Mouse (Mus musculus): ENCODE measurements around the gene Agap1. TPM values are rescaled to one million over a fixed set of nuclear protein-coding genes. Genes with fewer than 3 reads are reported as not detected.

The Agap1 gene
- polyA plus RNA-seq, 1 experiment, result 4.3 TPM

GRCm38 (mm10) chr1:89938884-89939595 lies 484.4 kb downstream of the Agap1 start:
- 43% methylated on average over 16 of the region's 16 CpGs for WGBS
- TF ChIP-seq CTCF (IDR thresholded peaks at IDR 0.05; ENCODE audit: borderline replicate concordance, control insufficient read depth, extremely low read depth, insufficient read depth, low read length, poor library complexity), result no peak
- no peak for TF ChIP-seq POLR2A (IDR thresholded peaks at IDR 0.05; ENCODE audit: control insufficient read depth, extremely low read depth, insufficient read depth, low read length, poor library complexity)
- H3K4me3 ChIP-seq (ENCODE audit: control insufficient read depth, insufficient read depth, low read length), result no peak overlapping the region
- no peaks in the 10 kb centered on the region for H3K36me3 ChIP-seq (ENCODE audit: control insufficient read depth, insufficient read depth, low read length)
- no peaks in the 10 kb centered on the region for H3K4me1 ChIP-seq (replicated peaks; ENCODE audit: control insufficient read depth, insufficient read depth, low read length)
- H3K27me3 ChIP-seq (ENCODE audit: control insufficient read depth, insufficient read depth, low read length), result peaks cover 12% of the 10 kb centered on the region
- no peak overlapping the region for H3K27ac ChIP-seq (ENCODE audit: control insufficient read depth, insufficient read depth, low read length)
- no peak for DNase-seq

DNA sequence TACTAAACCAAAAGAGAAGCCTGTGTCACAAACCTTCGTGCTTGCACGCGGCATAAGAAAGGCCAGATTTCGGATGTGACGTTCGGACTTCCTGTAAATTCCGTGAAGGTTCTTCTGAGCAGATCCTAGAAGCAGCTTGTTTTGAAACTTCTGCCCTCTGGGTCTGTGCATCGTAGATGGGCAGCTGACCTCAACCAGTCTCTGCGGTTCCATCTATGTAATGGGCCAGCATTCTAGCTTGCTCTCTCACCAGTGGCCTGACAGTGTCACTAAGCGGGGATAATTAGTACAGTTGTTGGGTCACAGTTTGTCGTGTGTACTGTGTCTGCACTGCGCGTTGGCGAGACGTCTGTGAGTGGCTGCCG lies 485.0 kb downstream of the Agap1 start:
- peaks cover 12% of the 10 kb centered on the region for H3K27me3 ChIP-seq (ENCODE audit: control insufficient read depth, insufficient read depth, low read length)
- no peak for DNase-seq
- no peak overlapping the region for H3K27ac ChIP-seq (ENCODE audit: control insufficient read depth, insufficient read depth, low read length)
- no peaks in the 10 kb centered on the region for H3K36me3 ChIP-seq (ENCODE audit: control insufficient read depth, insufficient read depth, low read length)
- WGBS, result 13% methylated on average over 16 of the region's 16 CpGs
- TF ChIP-seq CTCF (IDR thresholded peaks at IDR 0.05; ENCODE audit: borderline replicate concordance, control insufficient read depth, extremely low read depth, insufficient read depth, low read length, poor library complexity), result no peak
- TF ChIP-seq POLR2A (IDR thresholded peaks at IDR 0.05; ENCODE audit: control insufficient read depth, extremely low read depth, insufficient read depth, low read length, poor library complexity), result no peak
- no peak overlapping the region for H3K4me3 ChIP-seq (ENCODE audit: control insufficient read depth, insufficient read depth, low read length)
- no peaks in the 10 kb centered on the region for H3K4me1 ChIP-seq (replicated peaks; ENCODE audit: control insufficient read depth, insufficient read depth, low read length)

DNA sequence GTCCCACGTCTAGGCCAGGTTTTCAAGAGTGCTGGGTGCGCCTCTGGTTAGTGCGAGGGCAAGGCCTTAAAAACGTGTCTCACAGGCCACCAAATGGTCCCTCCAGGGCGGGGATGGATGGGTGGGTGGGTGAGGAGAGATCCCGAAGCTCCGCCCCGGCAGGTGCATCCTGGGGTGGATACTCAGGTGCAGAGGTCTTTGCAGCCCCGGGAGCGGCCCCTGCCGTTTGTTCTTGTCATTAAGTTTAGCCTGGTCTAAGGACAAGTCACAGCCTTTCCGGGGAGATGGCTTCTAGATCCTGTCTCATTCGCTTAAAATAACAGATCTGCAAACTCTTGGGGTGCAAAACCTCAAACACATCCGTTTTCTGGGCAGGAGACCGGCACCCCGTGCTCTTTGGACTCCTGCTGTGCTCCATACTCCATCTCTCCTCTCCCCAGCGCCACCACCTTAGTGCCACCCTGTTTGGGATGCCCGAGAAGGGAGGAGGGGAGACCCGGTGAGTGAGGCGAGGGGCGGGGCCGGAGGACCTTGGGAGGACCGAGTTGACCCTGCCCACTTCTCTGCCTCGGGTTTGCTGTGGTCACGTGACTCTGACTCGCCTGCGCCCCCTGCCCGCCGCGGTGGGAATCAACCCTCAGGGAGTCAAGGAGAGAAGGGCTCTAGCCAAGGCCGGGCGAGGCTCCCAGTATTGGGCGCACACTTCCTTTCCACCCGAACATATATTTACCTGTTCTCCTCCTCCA lies 485.5 kb downstream of the Agap1 start:
- H3K36me3 ChIP-seq (ENCODE audit: control insufficient read depth, insufficient read depth, low read length), result no peaks in the 10 kb centered on the region
- no peaks in the 10 kb centered on the region for H3K4me1 ChIP-seq (replicated peaks; ENCODE audit: control insufficient read depth, insufficient read depth, low read length)
- no peak overlapping the region for H3K4me3 ChIP-seq (ENCODE audit: control insufficient read depth, insufficient read depth, low read length)
- H3K27me3 ChIP-seq (ENCODE audit: control insufficient read depth, insufficient read depth, low read length), result peaks cover 12% of the 10 kb centered on the region
- peak; percentile 62 for DNase-seq
- TF ChIP-seq CTCF (IDR thresholded peaks at IDR 0.05; ENCODE audit: borderline replicate concordance, control insufficient read depth, extremely low read depth, insufficient read depth, low read length, poor library complexity) (0 out of 2 replicates have a peak, but pooled peaks have one; percentile 39), POLR2A (IDR thresholded peaks at IDR 0.05; ENCODE audit: control insufficient read depth, extremely low read depth, insufficient read depth, low read length, poor library complexity) (no peak)
- WGBS, result 3% methylated on average over 34 of the region's 34 CpGs
- no peak overlapping the region for H3K27ac ChIP-seq (ENCODE audit: control insufficient read depth, insufficient read depth, low read length)

- 41% methylated on average over 15 of the region's 15 CpGs for WGBS
- peaks cover 12% of the 10 kb centered on the region for H3K27me3 ChIP-seq (ENCODE audit: control insufficient read depth, insufficient read depth, low read length)
Measured at GRCm38 (mm10) chr1:89940961-89941524, 486.4 kb downstream of the Agap1 start.

GRCm38 (mm10) chr1:89941701-89942381 lies 487.2 kb downstream of the Agap1 start:
- WGBS, result 5% methylated on average over 40 of the region's 40 CpGs
- H3K4me3 ChIP-seq (ENCODE audit: control insufficient read depth, insufficient read depth, low read length), result no peak overlapping the region

More at GRCm38 (mm10) chr1:89940961-89941524, 486.4 kb downstream of the Agap1 start:
- Histone ChIP-seq H3K4me1 (replicated peaks; ENCODE audit: control insufficient read depth, insufficient read depth, low read length) (no peaks in the 10 kb centered on the region), H3K36me3 (ENCODE audit: control insufficient read depth, insufficient read depth, low read length) (no peaks in the 10 kb centered on the region), H3K4me3 (ENCODE audit: control insufficient read depth, insufficient read depth, low read length) (no peak overlapping the region), H3K27ac (ENCODE audit: control insufficient read depth, insufficient read depth, low read length) (no peak overlapping the region)
- TF ChIP-seq POLR2A (IDR thresholded peaks at IDR 0.05; ENCODE audit: control insufficient read depth, extremely low read depth, insufficient read depth, low read length, poor library complexity) (no peak), CTCF (IDR thresholded peaks at IDR 0.05; ENCODE audit: borderline replicate concordance, control insufficient read depth, extremely low read depth, insufficient read depth, low read length, poor library complexity) (no peak)
- DNase-seq, result no peak

GRCm38 (mm10) chr1:89942395-89942976 lies 487.9 kb downstream of the Agap1 start:
- 13% methylated on average over 15 of the region's 15 CpGs for WGBS
- no peak overlapping the region for H3K4me3 ChIP-seq (ENCODE audit: control insufficient read depth, insufficient read depth, low read length)

More at GRCm38 (mm10) chr1:89941701-89942381, 487.2 kb downstream of the Agap1 start:
- Histone ChIP-seq H3K27ac (ENCODE audit: control insufficient read depth, insufficient read depth, low read length) (no peak overlapping the region), H3K4me1 (replicated peaks; ENCODE audit: control insufficient read depth, insufficient read depth, low read length) (no peaks in the 10 kb centered on the region), H3K27me3 (ENCODE audit: control insufficient read depth, insufficient read depth, low read length) (peaks cover 12% of the 10 kb centered on the region), H3K36me3 (ENCODE audit: control insufficient read depth, insufficient read depth, low read length) (no peaks in the 10 kb centered on the region)
- TF ChIP-seq CTCF (IDR thresholded peaks at IDR 0.05; ENCODE audit: borderline replicate concordance, control insufficient read depth, extremely low read depth, insufficient read depth, low read length, poor library complexity) (no peak), POLR2A (IDR thresholded peaks at IDR 0.05; ENCODE audit: control insufficient read depth, extremely low read depth, insufficient read depth, low read length, poor library complexity) (no peak)
- DNase-seq, result no peak

More at GRCm38 (mm10) chr1:89942395-89942976, 487.9 kb downstream of the Agap1 start:
- peaks cover 12% of the 10 kb centered on the region for H3K27me3 ChIP-seq (ENCODE audit: control insufficient read depth, insufficient read depth, low read length)
- H3K4me1 ChIP-seq (replicated peaks; ENCODE audit: control insufficient read depth, insufficient read depth, low read length), result no peaks in the 10 kb centered on the region
- DNase-seq, result no peak
- no peaks in the 10 kb centered on the region for H3K36me3 ChIP-seq (ENCODE audit: control insufficient read depth, insufficient read depth, low read length)
- no peak for TF ChIP-seq POLR2A (IDR thresholded peaks at IDR 0.05; ENCODE audit: control insufficient read depth, extremely low read depth, insufficient read depth, low read length, poor library complexity)
- TF ChIP-seq CTCF (IDR thresholded peaks at IDR 0.05; ENCODE audit: borderline replicate concordance, control insufficient read depth, extremely low read depth, insufficient read depth, low read length, poor library complexity), result no peak
- H3K27ac ChIP-seq (ENCODE audit: control insufficient read depth, insufficient read depth, low read length), result no peak overlapping the region

All from thymus, adult 2 months (tissue).